Mouse (Mus musculus) adrenal gland, postnatal 10 days (tissue): ENCODE data around the gene Mospd3. TPM values are rescaled to one million over a fixed set of nuclear protein-coding genes. Genes with fewer than 3 reads are reported as not detected.

Source experiments
- DNase-seq: peaks from one replicate; pipeline ENCODE4 v3.0.0; 2021; ENCODE audit warnings: mixed read lengths
- total RNA-seq, 2 experiments: library from RNA; stranded (reverse); gene quantifications; 2 replicates each; pipeline ENCODE4 v1.2.3; 2021

The Mospd3 gene
- total RNA-seq, 2 experiments from 2014 or later, result 43.3 to 47.4 TPM

GRCm38 (mm10) chr5:137574470-137574901 is 26.4 kb downstream of the Mospd3 start:
- DNase-seq, result peak; percentile 70

GRCm38 (mm10) chr5:137570691-137571586 is 29.9 kb downstream of the Mospd3 start:
- no peak for DNase-seq

GRCm38 (mm10) chr5:137570181-137570580 is 30.7 kb downstream of the Mospd3 start:
- DNase-seq, result no peak

GRCm38 (mm10) chr5:137569665-137570064 is 31.2 kb downstream of the Mospd3 start, which contains the start of gene Tfr2:
TSS of gene Tfr2 (plus strand) at chr5:137569840.
- DNase-seq, result peak; percentile 79

GRCm38 (mm10) chr5:137569031-137569430 is 31.8 kb downstream of the Mospd3 start:
- no peak for DNase-seq

GRCm38 (mm10) chr5:137568223-137568798 is 32.5 kb downstream of the Mospd3 start:
- peak; percentile 32 for DNase-seq

GRCm38 (mm10) chr5:137566416-137566815 is 34.4 kb downstream of the Mospd3 start:
- DNase-seq, result no peak

- DNase-seq, result no peak
These were observed 35.1 kb downstream of the Mospd3 start for GRCm38 (mm10) chr5:137565744-137566143.

GRCm38 (mm10) chr5:137562965-137563364 is 37.9 kb downstream of the Mospd3 start:
- no peak for DNase-seq

- no peak for DNase-seq
These were observed 39.3 kb downstream of the Mospd3 start for GRCm38 (mm10) chr5:137561556-137561955.

- DNase-seq, result no peak
These were observed 47.0 kb downstream of the Mospd3 start for GRCm38 (mm10) chr5:137553898-137554297.

- DNase-seq, result peak; percentile 90
These were observed 47.4 kb downstream of the Mospd3 start, which contains the start of gene Actl6b for GRCm38 (mm10) chr5:137553411-137553837. TSS of gene Actl6b (plus strand) at chr5:137553517.

- DNase-seq, result no peak
These were observed 47.9 kb downstream of the Mospd3 start for GRCm38 (mm10) chr5:137553000-137553399.

- DNase-seq, result no peak
These were observed 49.7 kb downstream of the Mospd3 start for GRCm38 (mm10) chr5:137551119-137551518.

- no peak for DNase-seq
These were observed 51.0 kb downstream of the Mospd3 start for GRCm38 (mm10) chr5:137549840-137550239.

Other genes starting within 250 kb of the Mospd3 start
- gene Zan, start 124.0 kb downstream of the Mospd3 start, total RNA-seq, result under 1 TPM; 0.09 to 0.15 TPM
- 10 to 100 TPM; 23.8 to 27.2 TPM for gene Pop7, start 98.5 kb downstream of the Mospd3 start, total RNA-seq
- gene Gigyf1, start 82.5 kb downstream of the Mospd3 start, total RNA-seq, result 10 to 100 TPM; 24.2 to 39.1 TPM
- gene Epo, start 67.8 kb downstream of the Mospd3 start, total RNA-seq, result not detected
- 100 to 1,000 TPM; 592 to 682 TPM for gene Gnb2, start 67.5 kb downstream of the Mospd3 start, total RNA-seq
- 1 to 10 TPM; 3.2 to 4.6 TPM for gene Actl6b, start 47.5 kb downstream of the Mospd3 start, total RNA-seq
- gene Tfr2, start 31.2 kb downstream of the Mospd3 start, total RNA-seq, result 10 to 100 TPM; 18.8 to 42.1 TPM
- 100 to 1,000 TPM; 347 to 368 TPM for gene Pcolce, start 12.7 kb upstream of the Mospd3 start, total RNA-seq
- 1 to 10 TPM in 1 of 2 experiments, under 1 TPM in 1; 0.51 to 1.2 TPM for gene Fbxo24, start 27.9 kb upstream of the Mospd3 start, total RNA-seq
- 10 to 100 TPM; 25.0 to 29.9 TPM for gene Lrch4, start 28.1 kb upstream of the Mospd3 start, total RNA-seq
- gene Gm20605, start 28.1 kb upstream of the Mospd3 start, total RNA-seq, result 10 to 100 TPM in 1 of 2 experiments, 1 to 10 TPM in 1; 5.7 to 10.6 TPM
- gene Sap25, start 40.3 kb upstream of the Mospd3 start, total RNA-seq, result 1 to 10 TPM; 4.2 to 9.7 TPM
- 1 to 10 TPM; 2.1 to 4.0 TPM for gene Irs3, start 44.7 kb upstream of the Mospd3 start, total RNA-seq
- gene Agfg2, start 83.7 kb upstream of the Mospd3 start, total RNA-seq, result 10 to 100 TPM; 21.0 to 21.9 TPM
- gene Nyap1, start 140.5 kb upstream of the Mospd3 start, total RNA-seq, result 1 to 10 TPM; 4.9 to 6.5 TPM
- gene Tsc22d4, start 144.7 kb upstream of the Mospd3 start, total RNA-seq, result 100 to 1,000 TPM in 1 of 2 experiments, 10 to 100 TPM in 1; 88.3 to 101 TPM
- gene Ppp1r35, start 177.8 kb upstream of the Mospd3 start, total RNA-seq, result 10 to 100 TPM; 21.6 to 23.1 TPM
- 10 to 100 TPM; 43.5 to 47.9 TPM for gene Mepce, start 186.6 kb upstream of the Mospd3 start, total RNA-seq
- 1 to 10 TPM; 5.9 to 6.7 TPM for gene Zcwpw1, start 186.7 kb upstream of the Mospd3 start, total RNA-seq
- 1 to 10 TPM; 1.6 to 2.8 TPM for gene Pilra, start 235.2 kb upstream of the Mospd3 start, total RNA-seq